Mouse (Mus musculus) kidney, embryonic 16.5 days (tissue): ENCODE data around the gene Best2. TPM values are rescaled to one million over a fixed set of nuclear protein-coding genes. Genes with fewer than 3 reads are reported as not detected.
A peak's percentile ranks its signal among the peaks of the same experiment; 100 is the strongest.

Experiments used
- ATAC-seq: fragments of 200-750 bp; cut with Nextera tagmentation; 2 replicates; pipeline ENCODE4 v1.8.0; 2017; ENCODE audit warnings: moderate TSS enrichment; ENCODE audit not compliant: low FRiP score, low TSS enrichment
- H3K27ac ChIP-seq: fragments of 300-500 bp; sonication (generic); 2 replicates; pipeline ENCODE4 v1.5.1; 2014; ENCODE audit warnings: low read length
- H3K27me3 ChIP-seq: fragments of 300-500 bp; sonication (generic); 2 replicates; pipeline ENCODE4 v1.6.1; 2014; ENCODE audit warnings: low read length, control low read depth, mixed read lengths; ENCODE audit not compliant: insufficient read depth
- H3K36me3 ChIP-seq: fragments of 300-500 bp; sonication (generic); 2 replicates; pipeline ENCODE4 v1.6.1; 2014; ENCODE audit warnings: low read length, control low read depth, mixed read lengths; ENCODE audit not compliant: insufficient read depth
- H3K4me1 ChIP-seq: fragments of 300-500 bp; sonication (generic); 2 replicates; pipeline ENCODE4 v1.6.1; 2014; ENCODE audit warnings: low read length, control low read depth, mixed read lengths; ENCODE audit not compliant: insufficient read depth
- H3K4me2 ChIP-seq: fragments of 300-500 bp; sonication (generic); replicated peaks from 2 replicates; pipeline ENCODE4 v1.6.1; 2014; ENCODE audit warnings: low read depth, low read length
- H3K4me3 ChIP-seq: fragments of 300-500 bp; sonication (generic); 2 replicates; pipeline ENCODE4 v1.5.1; 2014; ENCODE audit warnings: mild to moderate bottlenecking, low read length
- H3K9ac ChIP-seq: fragments of 300-500 bp; sonication (generic); replicated peaks from 2 replicates; pipeline ENCODE4 v1.6.1; 2014; ENCODE audit warnings: low read length
- H3K9me3 ChIP-seq: fragments of 300-500 bp; sonication (generic); 2 replicates; pipeline ENCODE4 v1.6.1; 2016; ENCODE audit warnings: low read length, control low read depth
- WGBS: fragments of 180-500 bp; shearing (Covaris S2); extraction: QIAGEN DNeasy Blood & Tissue Kit; methylation state at CpG from one replicate; pipeline ENCODE4 v1.1.7; 2014; 5-methylcytosine and 5-hydroxymethylcytosine counted together
- polyA plus RNA-seq: library from polyadenylated mRNA; unstranded; fragments of >200 nt; fragmentation: Nextera tagmentation; extraction: Ambion mirVana; gene quantifications from 2 replicates; pipeline ENCODE4 v1.2.1, GENCODE M21; 2015

Best2 gene
- polyA plus RNA-seq, 1 experiment from 2014 or later = not detected

DNA sequence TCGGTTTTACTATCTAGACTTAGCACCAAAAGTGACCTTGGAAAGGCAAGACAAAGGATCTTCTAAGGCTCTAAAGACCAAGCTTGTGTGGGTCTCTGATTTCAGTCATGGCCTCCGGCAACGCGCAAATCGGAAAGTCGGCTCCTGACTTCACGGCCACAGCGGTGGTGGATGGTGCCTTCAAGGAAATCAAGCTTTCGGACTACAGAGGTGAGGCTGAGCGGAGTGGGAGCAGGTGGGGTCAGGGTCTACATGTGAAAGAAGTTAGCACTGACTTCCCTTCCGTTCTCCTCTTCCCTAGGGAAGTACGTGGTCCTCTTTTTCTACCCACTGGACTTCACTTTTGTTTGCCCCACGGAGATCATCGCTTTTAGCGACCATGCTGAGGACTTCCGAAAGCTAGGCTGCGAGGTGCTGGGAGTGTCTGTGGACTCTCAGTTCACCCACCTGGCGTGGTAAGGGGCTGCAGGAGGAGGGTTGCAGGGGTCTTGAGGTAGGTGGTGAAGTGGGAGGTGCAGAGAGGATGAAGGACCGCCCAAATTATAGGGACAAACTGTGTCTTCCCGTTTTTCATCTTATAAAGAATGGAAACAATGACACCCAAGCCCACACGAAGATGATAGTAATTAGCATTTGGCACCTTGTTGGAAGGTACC lies 44.1 kb downstream of the Best2 start:
- ATAC-seq = no peak

DNA sequence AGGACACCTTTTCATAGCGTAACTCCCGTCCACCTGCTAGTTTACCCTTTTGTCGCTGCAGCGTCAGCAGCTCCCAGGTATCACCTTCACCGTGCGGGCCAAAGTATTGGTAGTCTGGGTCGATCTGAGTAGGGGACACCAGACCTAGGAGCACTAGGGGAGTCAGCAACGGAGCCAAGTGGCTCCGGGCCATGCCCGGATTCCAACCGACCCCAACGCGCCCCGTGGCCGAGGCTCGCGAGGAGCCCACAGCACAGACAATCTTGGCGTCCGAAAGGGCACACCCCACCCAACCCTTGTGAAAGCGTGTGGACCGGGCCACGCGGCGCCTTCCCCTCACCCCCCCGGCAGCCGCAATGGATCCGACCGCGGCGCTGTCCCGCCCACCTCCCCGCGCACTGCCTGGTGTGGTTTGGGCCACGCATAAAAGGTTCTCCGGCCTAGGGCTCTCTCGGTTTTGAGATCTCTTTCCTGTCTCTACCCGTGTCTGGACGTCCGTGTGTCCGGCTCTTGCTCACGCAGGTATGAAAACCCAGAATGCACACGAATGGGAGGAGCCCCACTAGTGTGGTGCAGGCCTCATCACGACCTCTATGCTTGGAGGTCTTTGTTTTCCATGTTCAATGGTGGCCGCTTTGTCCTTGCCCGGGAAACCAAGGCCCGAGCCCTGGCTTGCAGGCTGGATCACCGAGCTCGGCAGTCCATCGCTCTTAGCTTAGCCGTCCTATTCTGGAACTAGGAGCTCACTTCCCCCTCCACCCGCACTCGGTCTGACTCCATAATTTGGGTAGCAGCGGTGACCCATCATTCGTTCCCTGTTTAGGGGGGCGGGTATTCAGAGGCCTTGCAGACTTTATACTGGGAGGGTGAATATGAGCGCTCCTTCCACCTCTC lies 44.8 kb downstream of the Best2 start, which contains the start of the genes Gm49661, Prdx2 and Rnaseh2a:
Gene Gm49661 (minus strand): TSS at position 193 of the 894 bp plus-strand sequence.
Gene Prdx2 (plus strand): TSS at position 347 of the 894 bp plus-strand sequence.
Gene Rnaseh2a (minus strand): TSS at position 527 of the 894 bp plus-strand sequence.
- Histone ChIP-seq H3K9me3 (no peaks in the 10 kb centered on the region), H3K9ac (peak within 1 kb of the TSS; percentile 75), H3K4me1 (peaks cover 37% of the 10 kb centered on the region), H3K27ac (peak within 1 kb of the TSS; percentile 89), H3K4me3 (peak within 1 kb of the TSS; percentile 57), H3K4me2 (peak within 1 kb of the TSS; percentile 82), H3K36me3 (peaks cover 32% of the 10 kb centered on the region), H3K27me3 (no peaks in the 10 kb centered on the region)
- WGBS = under 1% methylated on average over 56 of the region's 56 CpGs
- peak; percentile 72 for ATAC-seq

More for the DNA sequence above, 44.1 kb downstream of the Best2 start:
- 5% methylated on average over 21 of the region's 21 CpGs for WGBS
- H3K4me2 ChIP-seq = peak overlapping the region; percentile 82
- peak overlapping the region; percentile 57 for H3K4me3 ChIP-seq
- no peaks in the 10 kb centered on the region for H3K9me3 ChIP-seq
- H3K27me3 ChIP-seq = no peaks in the 10 kb centered on the region
- peak overlapping the region; percentile 75 for H3K9ac ChIP-seq
- peaks cover 36% of the 10 kb centered on the region for H3K36me3 ChIP-seq
- peak overlapping the region; percentile 89 for H3K27ac ChIP-seq
- H3K4me1 ChIP-seq = peaks cover 37% of the 10 kb centered on the region

DNA sequence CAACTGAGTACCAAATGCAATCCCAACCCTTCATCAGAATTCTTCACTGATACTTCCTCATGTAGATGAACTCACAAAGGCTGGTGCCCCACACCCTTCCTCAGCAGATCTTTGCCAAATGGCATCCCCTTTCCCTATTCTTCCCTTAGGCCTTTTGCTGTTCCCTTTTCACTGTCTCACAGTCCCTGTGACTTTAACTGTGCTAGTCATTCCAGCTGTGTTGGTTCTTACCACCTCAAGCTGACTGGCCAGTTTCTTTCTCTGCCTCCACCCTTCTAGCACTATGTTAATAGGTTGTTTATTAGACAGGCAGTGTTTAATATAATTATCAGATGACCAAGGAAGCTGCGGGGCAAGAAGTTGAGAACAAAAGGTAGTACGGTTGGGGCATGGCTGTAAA lies 45.7 kb downstream of the Best2 start:
- 9% methylated on average over 2 of the region's 2 CpGs for WGBS
- Histone ChIP-seq H3K4me2 (peak overlapping the region; percentile 82), H3K27me3 (no peaks in the 10 kb centered on the region), H3K36me3 (peaks cover 25% of the 10 kb centered on the region), H3K9ac (peak overlapping the region; percentile 75), H3K4me3 (peak overlapping the region; percentile 57), H3K4me1 (peaks cover 33% of the 10 kb centered on the region), H3K9me3 (no peaks in the 10 kb centered on the region), H3K27ac (peak overlapping the region; percentile 89)
- no peak for ATAC-seq

DNA sequence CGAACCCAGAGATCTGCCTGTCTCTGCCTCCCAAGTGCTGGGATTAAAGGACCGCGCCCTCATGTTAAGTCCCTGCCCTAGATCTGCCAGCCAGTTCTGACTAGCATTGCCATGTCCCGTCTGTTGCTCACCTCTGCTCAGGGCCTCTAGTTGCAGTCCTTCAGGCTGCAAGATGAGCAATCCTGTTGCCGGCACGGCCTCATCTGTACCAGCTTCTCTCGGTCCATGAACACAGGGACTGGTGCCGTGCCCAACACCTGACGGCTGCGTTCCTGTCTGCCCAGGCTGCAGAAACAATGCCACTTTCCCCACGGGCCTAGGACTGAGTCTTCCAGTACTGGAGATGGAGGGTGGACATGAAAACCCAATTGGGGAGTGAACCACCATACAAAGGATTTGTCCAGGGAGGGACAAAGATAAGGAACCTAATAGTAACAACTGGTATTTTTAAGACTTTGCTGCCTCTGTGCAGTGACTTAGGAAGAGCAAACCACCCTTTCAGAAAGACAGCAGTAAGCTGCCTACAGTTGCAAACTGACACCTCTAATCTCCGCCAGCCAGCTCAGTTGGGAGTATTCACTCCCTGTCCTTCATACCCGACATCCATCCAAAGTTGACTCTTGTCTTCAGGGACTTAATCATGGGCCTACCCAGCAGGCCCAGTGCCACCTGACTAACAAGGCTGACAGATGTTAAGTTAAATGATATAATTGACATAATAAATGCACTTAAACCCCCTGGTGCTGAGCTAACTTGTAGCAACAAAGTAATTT lies 46.6 kb downstream of the Best2 start:
- peaks cover 33% of the 10 kb centered on the region for H3K4me1 ChIP-seq
- no peak overlapping the region for H3K4me2 ChIP-seq
- peaks cover 18% of the 10 kb centered on the region for H3K36me3 ChIP-seq
- no peak overlapping the region for H3K9ac ChIP-seq
- 88% methylated on average over 13 of the region's 13 CpGs for WGBS
- H3K27me3 ChIP-seq = no peaks in the 10 kb centered on the region
- H3K27ac ChIP-seq = no peak overlapping the region
- no peak overlapping the region for H3K4me3 ChIP-seq
- no peaks in the 10 kb centered on the region for H3K9me3 ChIP-seq
- no peak for ATAC-seq

DNA sequence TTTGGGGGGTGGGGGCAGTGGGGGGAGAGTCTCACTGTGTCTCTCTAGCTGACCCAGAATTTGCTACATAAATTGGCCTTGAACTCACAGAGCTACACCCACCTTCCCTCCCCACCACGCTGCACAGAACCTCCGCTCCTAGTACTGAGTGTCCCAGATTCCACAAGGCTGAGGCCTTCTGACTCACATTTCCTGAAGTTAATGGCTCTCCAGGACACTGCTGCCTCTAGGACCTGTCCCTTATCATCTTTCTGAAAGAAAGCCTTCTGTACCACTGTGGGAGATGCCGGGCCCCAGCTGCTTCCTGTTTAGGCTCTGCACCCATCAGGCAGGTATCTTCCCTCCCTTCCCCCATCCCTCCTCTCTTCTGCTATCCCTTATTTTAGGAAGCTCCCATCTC lies 47.7 kb downstream of the Best2 start:
- no peak overlapping the region for H3K9ac ChIP-seq
- peaks cover 9% of the 10 kb centered on the region for H3K36me3 ChIP-seq
- H3K4me1 ChIP-seq = peaks cover 33% of the 10 kb centered on the region
- no peaks in the 10 kb centered on the region for H3K27me3 ChIP-seq
- H3K27ac ChIP-seq = peak overlapping the region; percentile 25; the same call in 1 of the 2 replicates
- WGBS = 39% methylated on average over 3 of the region's 3 CpGs
- no peaks in the 10 kb centered on the region for H3K9me3 ChIP-seq
- ATAC-seq = 0 out of 2 replicates have a peak, but pooled peaks have one; percentile 1
- no peak overlapping the region for H3K4me3 ChIP-seq
- no peak overlapping the region for H3K4me2 ChIP-seq

DNA sequence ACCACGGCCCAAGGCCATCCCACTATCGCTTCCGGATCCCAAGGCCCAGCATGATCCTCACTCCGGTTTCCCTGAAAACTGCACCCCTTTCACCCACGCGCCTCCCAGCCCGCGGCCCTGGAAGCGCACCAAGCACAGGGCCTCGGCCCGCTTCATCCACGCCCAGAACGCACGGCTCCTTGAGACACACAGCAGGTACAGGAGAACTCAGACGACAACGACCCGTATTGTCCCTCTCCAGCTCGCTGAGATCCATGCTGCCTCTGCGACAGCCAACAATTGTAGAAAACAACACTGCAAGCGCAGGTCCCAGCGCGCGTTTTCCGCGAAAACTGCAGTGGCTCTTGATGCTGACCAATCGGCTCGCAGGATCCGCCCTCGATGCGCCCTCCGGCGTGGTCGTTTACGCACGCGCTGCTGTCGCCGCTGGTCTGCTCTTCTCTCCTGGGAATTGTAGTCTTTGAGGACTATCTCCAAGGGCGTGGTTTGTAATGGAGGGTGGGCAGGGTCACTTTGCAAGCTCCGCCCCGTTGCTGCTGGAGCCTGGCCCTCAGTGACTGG lies 48.5 kb downstream of the Best2 start:
- Histone ChIP-seq H3K36me3 (peaks cover 3% of the 10 kb centered on the region; the same call in 1 of the 2 replicates), H3K4me2 (peak overlapping the region; percentile 90), H3K27ac (peak overlapping the region; percentile 67), H3K9ac (peak overlapping the region; percentile 70), H3K9me3 (no peaks in the 10 kb centered on the region), H3K27me3 (no peaks in the 10 kb centered on the region), H3K4me3 (peak overlapping the region; percentile 64), H3K4me1 (peaks cover 28% of the 10 kb centered on the region)
- WGBS = under 1% methylated on average over 41 of the region's 41 CpGs
- ATAC-seq = peak; percentile 89

DNA sequence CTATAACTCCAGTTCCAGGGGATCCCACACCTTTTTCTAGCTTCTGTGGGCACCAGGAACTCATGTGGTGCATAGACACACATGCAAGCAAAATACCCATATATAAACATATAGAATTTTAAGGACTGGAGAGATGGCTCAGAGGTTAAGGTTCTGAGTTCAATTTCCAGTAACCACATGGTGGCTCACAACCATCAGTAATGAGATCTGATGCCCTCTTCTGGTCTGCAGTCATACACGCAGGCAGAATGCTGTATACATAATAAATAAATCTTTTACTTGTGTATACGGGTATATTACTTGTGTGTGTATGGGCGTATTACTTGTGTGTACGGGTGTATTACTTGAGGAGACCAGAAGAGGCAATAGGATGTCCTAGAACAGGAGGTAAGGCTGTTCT lies 50.4 kb downstream of the Best2 start:
- no peak overlapping the region for H3K27ac ChIP-seq
- WGBS = 89% methylated on average over 4 of the region's 4 CpGs
- no peak overlapping the region for H3K9ac ChIP-seq
- peaks cover 9% of the 10 kb centered on the region; the same call in 1 of the 2 replicates for H3K36me3 ChIP-seq
- ATAC-seq = no peak
- no peaks in the 10 kb centered on the region for H3K9me3 ChIP-seq
- no peak overlapping the region for H3K4me2 ChIP-seq
- H3K27me3 ChIP-seq = no peaks in the 10 kb centered on the region
- H3K4me1 ChIP-seq = peaks cover 22% of the 10 kb centered on the region
- H3K4me3 ChIP-seq = no peak overlapping the region

DNA sequence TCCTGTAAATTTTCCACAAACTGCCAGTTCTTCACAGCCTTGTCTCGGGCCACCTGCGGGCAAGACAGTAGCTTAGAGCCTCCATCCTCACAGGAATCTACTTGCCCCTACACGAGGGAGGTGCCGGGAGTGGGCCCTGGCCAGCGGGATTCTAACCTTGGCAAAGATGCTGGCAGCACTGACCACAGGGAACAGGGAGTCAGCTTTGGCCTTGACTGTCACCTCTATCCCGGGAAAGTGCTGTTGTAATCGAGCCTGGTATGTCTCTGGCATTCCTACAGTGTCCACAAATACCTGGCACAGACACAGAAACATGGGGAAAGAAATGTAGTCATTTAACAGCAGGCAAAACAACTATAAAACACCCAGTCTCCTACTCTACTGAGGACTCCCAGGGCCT lies 54.5 kb downstream of the Best2 start:
- 89% methylated on average over 7 of the region's 7 CpGs for WGBS
- Histone ChIP-seq H3K4me3 (no peak overlapping the region), H3K27ac (no peak overlapping the region), H3K9me3 (no peaks in the 10 kb centered on the region), H3K4me2 (no peak overlapping the region), H3K27me3 (no peaks in the 10 kb centered on the region), H3K9ac (no peak overlapping the region), H3K36me3 (peaks cover 23% of the 10 kb centered on the region; the same call in 1 of the 2 replicates), H3K4me1 (peaks cover under 1% of the 10 kb centered on the region)
- no peak for ATAC-seq
